Mouse (Mus musculus) CH12.LX (cell line): ENCODE data around the gene Pus1. TPM values are rescaled to one million over a fixed set of nuclear protein-coding genes. Genes with fewer than 3 reads are reported as not detected.
A peak's percentile ranks its signal among the peaks of the same experiment; 100 is the strongest.

Experiments
- DNase-seq: peaks from one replicate; pipeline ENCODE4 v3.0.0-alpha.2; 2013; ENCODE audit errors: extremely low read depth
- H3K27ac ChIP-seq: 2 replicates; pipeline ENCODE4 v1.5.1; 2012; ENCODE audit warnings: low read depth, mild to moderate bottlenecking, control low read depth, moderate library complexity; ENCODE audit not compliant: insufficient read depth
- H3K27me3 ChIP-seq: replicated peaks from 2 replicates; pipeline ENCODE3; 2012; ENCODE audit warnings: inconsistent platforms
- H3K36me3 ChIP-seq, 2 experiments: replicated peaks in 1 of 2; 2 replicates each; pipeline versions ENCODE3 to v1.6.1; 2012; ENCODE audit warnings: inconsistent platforms in 1 of 2, low read length in 1 of 2, mild to moderate bottlenecking in 1 of 2, mixed read lengths in 1 of 2, moderate library complexity in 1 of 2; ENCODE audit not compliant: control insufficient read depth in 1 of 2, insufficient read depth in 1 of 2
- H3K4me1 ChIP-seq, 2 experiments: 2 replicates each; pipeline ENCODE4 v1.6.1; 2012; ENCODE audit warnings: inconsistent platforms in 1 of 2, moderate library complexity in 1 of 2; ENCODE audit not compliant: insufficient read depth in 2 of 2, control insufficient read depth in 1 of 2
- H3K4me2 ChIP-seq: 2 replicates; pipeline ENCODE4 v1.6.1; 2012; ENCODE audit warnings: low read depth, mild to moderate bottlenecking, control low read depth; ENCODE audit not compliant: poor library complexity, insufficient read depth, severe bottlenecking
- H3K4me3 ChIP-seq, 3 experiments: fragments of 150-350 bp in 1 of 3; sonication (generic) in 1 of 3; replicated peaks in 1 of 3; 2 replicates each; pipeline versions ENCODE3 to v1.5.1; 2011 to 2012; ENCODE audit warnings: low read depth in 2 of 3, low read length in 2 of 3, mild to moderate bottlenecking in 2 of 3, moderate library complexity in 2 of 3, control low read depth in 1 of 3, improper control_type of control experiment in 1 of 3, inconsistent platforms in 1 of 3, mixed read lengths in 1 of 3; ENCODE audit not compliant: poor library complexity in 1 of 3
- H3K79me2 ChIP-seq: replicated peaks from 2 replicates; pipeline ENCODE4 v1.6.1; 2012; ENCODE audit warnings: mild to moderate bottlenecking, moderate library complexity; ENCODE audit not compliant: control insufficient read depth, poor library complexity, insufficient read depth, severe bottlenecking; ENCODE audit errors: extremely low read depth
- H3K9ac ChIP-seq: 2 replicates; pipeline ENCODE4 v1.6.1; 2012; ENCODE audit warnings: low read depth, mild to moderate bottlenecking, control low read depth, moderate library complexity; ENCODE audit not compliant: insufficient read depth
- H3K9me3 ChIP-seq: replicated peaks from 2 replicates; pipeline ENCODE3; 2012; ENCODE audit warnings: low read length, inconsistent platforms, mixed read lengths
- CTCF ChIP-seq, 2 experiments: IDR thresholded peaks in 1 of 2; conservative IDR thresholded peaks in 1 of 2; 2 replicates each; pipeline ENCODE4 v1.5.1; 2011 to 2012; ENCODE audit warnings: low read depth in 2 of 2, low read length in 2 of 2, improper control_type of control experiment in 1 of 2, inconsistent platforms in 1 of 2, mild to moderate bottlenecking in 1 of 2, moderate library complexity in 1 of 2
- EP300 ChIP-seq: IDR thresholded peaks from 2 replicates; pipeline ENCODE4 v1.6.1; 2011; ENCODE audit warnings: low read length, improper control_type of control experiment
- IRF4 ChIP-seq: IDR thresholded peaks from 2 replicates; pipeline ENCODE4 v1.6.1; 2014; ENCODE audit warnings: low read depth, mild to moderate bottlenecking, inconsistent platforms, low read length, improper control_type of control experiment
- MAFK ChIP-seq: IDR thresholded peaks from 2 replicates; pipeline ENCODE4 v1.6.1; 2011; ENCODE audit warnings: low read length, improper control_type of control experiment; ENCODE audit not compliant: insufficient replicate concordance
- NRF1 ChIP-seq: IDR thresholded peaks from 2 replicates; pipeline ENCODE4 v1.6.1; 2014; ENCODE audit warnings: low read depth, mild to moderate bottlenecking, inconsistent platforms, low read length, improper control_type of control experiment, moderate library complexity
- RAD21 ChIP-seq: IDR thresholded peaks from 2 replicates; pipeline ENCODE4 v1.6.1; 2011; ENCODE audit warnings: low read depth, mild to moderate bottlenecking, low read length, improper control_type of control experiment, moderate library complexity
- SMC3 ChIP-seq: IDR thresholded peaks from 2 replicates; pipeline ENCODE4 v1.6.1; 2011; ENCODE audit warnings: low read depth, low read length, improper control_type of control experiment
- USF1 ChIP-seq: IDR thresholded peaks from 2 replicates; pipeline ENCODE4 v1.6.1; 2014; ENCODE audit warnings: low read depth, mild to moderate bottlenecking, inconsistent platforms, low read length, improper control_type of control experiment
- ZC3H11A ChIP-seq: IDR thresholded peaks from 2 replicates; pipeline ENCODE4 v1.6.1; 2012; ENCODE audit warnings: low read depth, mild to moderate bottlenecking, inconsistent platforms, low read length, improper control_type of control experiment
- ZNF384 ChIP-seq: IDR thresholded peaks from 2 replicates; pipeline ENCODE4 v1.6.1; 2012; ENCODE audit warnings: low read depth, low read length, improper control_type of control experiment, inconsistent platforms
- dilution Hi-C: fragments of 300-500 bp; cut with MboI; formaldehyde crosslinking; loops from 2 replicates; pipeline ENCODE4 v1.14.3; 2020; ENCODE audit warnings: low sequenced_read_pairs; ENCODE audit not compliant: extremely low pct_unique_long_range_greater_than_20kb, extremely low pct_ligation_motif_present
- in situ Hi-C: fragments of 300-500 bp; cut with MboI; formaldehyde crosslinking; loops from 3 replicates; pipeline ENCODE4 v1.14.3; 2019; ENCODE audit warnings: low sequenced_read_pairs, low pct_ligation_motif_present, low pct_unique_long_range_greater_than_20kb, mixed read lengths
- polyA plus RNA-seq: library from polyadenylated mRNA; unstranded; fragments of >175 nt; gene quantifications from 2 replicates; pipeline ENCODE4 v1.2.1, GENCODE M21; 2012; ENCODE audit warnings: low read depth; ENCODE audit not compliant: insufficient read length
- total RNA-seq, 2 experiments: library from RNA; depleted of rRNA; stranded (reverse); fragments of 300-350 nt in 1 of 2; fragments of >200 nt in 1 of 2; gene quantifications; 2 replicates each; pipeline ENCODE4 v1.2.3; 2012 to 2014

Pus1 gene
- total and polyA plus RNA-seq, 3 experiments: 59.1 to 84.6 (median 72.4) TPM

GRCm38 (mm10) chr5:110788684-110789083 is 8.2 kb upstream of the Pus1 start:
- Histone ChIP-seq H3K4me1 (no peaks in the 10 kb centered on the region), H3K9ac (no peak overlapping the region), H3K4me2 (no peak overlapping the region), H3K79me2 (no peaks in the 10 kb centered on the region), H3K27me3 (no peaks in the 10 kb centered on the region), H3K27ac (no peak overlapping the region), H3K9me3 (no peaks in the 10 kb centered on the region), H3K36me3 (peaks cover 72 to 89% of the 10 kb centered on the region in 2 experiments), H3K4me3 (no peak overlapping the region)
- DNase-seq: peak; percentile 54
- in situ Hi-C loops (no loop called here), dilution Hi-C loops (no loop called here)
- TF ChIP-seq ZC3H11A (0 out of 2 replicates have a peak, but pooled peaks have one; percentile 9), NRF1 (0 out of 2 replicates have a peak, but pooled peaks have one; percentile 20), IRF4 (no peak; the same call in 1 of the 2 replicates), RAD21 (peak; percentile 77), SMC3 (peak; percentile 76), CTCF (conservative IDR thresholded peaks at IDR 0.05 in 1 of 2, IDR thresholded peaks at IDR 0.05 in 1 of 2; ENCODE audit: low read depth in 2 of 2, low read length in 2 of 2) (peak; percentile 40 to 82; a peak in 3 of 4 replicates)

- in situ Hi-C loops: no loop called here
These were observed 5.8 kb upstream of the Pus1 start for GRCm38 (mm10) chr5:110786081-110786835.

GRCm38 (mm10) chr5:110783150-110783549 is 2.7 kb upstream of the Pus1 start:
- Histone ChIP-seq H3K4me3 (no peak overlapping the region), H3K79me2 (peaks cover 22% of the 10 kb centered on the region), H3K4me1 (peaks cover 2 to 19% of the 10 kb centered on the region in 2 experiments; a peak in 2 of 4 replicates), H3K9ac (no peak overlapping the region), H3K4me2 (no peak overlapping the region), H3K27me3 (no peaks in the 10 kb centered on the region), H3K9me3 (no peaks in the 10 kb centered on the region), H3K36me3 (peaks cover 30 to 40% of the 10 kb centered on the region in 2 experiments), H3K27ac (no peak overlapping the region)
- dilution Hi-C loops: no loop called here
- in situ Hi-C loops: no loop called here
- DNase-seq: no peak
- TF ChIP-seq EP300 (no peak), CTCF (conservative IDR thresholded peaks at IDR 0.05 in 1 of 2, IDR thresholded peaks at IDR 0.05 in 1 of 2; ENCODE audit: low read depth in 2 of 2, low read length in 2 of 2) (no peak), ZNF384 (no peak), USF1 (no peak), RAD21 (no peak)

More at GRCm38 (mm10) chr5:110786081-110786835, 5.8 kb upstream of the Pus1 start:
- H3K27ac ChIP-seq: no peak overlapping the region
- dilution Hi-C loops: no loop called here
- no peaks in the 10 kb centered on the region for H3K27me3 ChIP-seq
- peaks cover 48 to 65% of the 10 kb centered on the region in 2 experiments for H3K36me3 ChIP-seq
- no peak overlapping the region for H3K9ac ChIP-seq
- H3K4me3 ChIP-seq: no peak overlapping the region
- no peak for DNase-seq
- H3K9me3 ChIP-seq: no peaks in the 10 kb centered on the region
- peaks cover 0 to 3% of the 10 kb centered on the region in 2 experiments; a peak in 2 of 4 replicates for H3K4me1 ChIP-seq
- TF ChIP-seq SMC3 (peak; percentile 29), CTCF (conservative IDR thresholded peaks at IDR 0.05 in 1 of 2, IDR thresholded peaks at IDR 0.05 in 1 of 2; ENCODE audit: low read depth in 2 of 2, low read length in 2 of 2) (peak in 1 of 2 experiments; percentile 38; a peak in 1 of 4 replicates), MAFK (no peak)
- H3K79me2 ChIP-seq: no peaks in the 10 kb centered on the region
- H3K4me2 ChIP-seq: no peak overlapping the region
